Mouse (Mus musculus) ovary, adult 2 months (tissue): ENCODE measurements around the gene 4931440F15Rik. TPM values are rescaled to one million over a fixed set of nuclear protein-coding genes. Genes with fewer than 3 reads are reported as not detected.

Experiments used
- polyA plus RNA-seq: library from polyadenylated mRNA; depleted of rRNA; stranded (reverse); fragments of >200 nt; gene quantifications from 2 replicates; pipeline ENCODE4 v1.2.3, GENCODE M21; 2012; rRNA removed

The 4931440F15Rik gene
- polyA plus RNA-seq: 0.22 and 0.43 TPM in 2 replicates

GRCm38 (mm10) chr11:29825271-29825718, at the start of gene 4931440F15Rik:
Gene 4931440F15Rik (minus strand): TSS chr11:29825668.

Other genes starting within 250 kb of the 4931440F15Rik start
- gene Rtn4, start 132.7 kb downstream of the 4931440F15Rik start, polyA plus RNA-seq: 162 and 224 TPM in 2 replicates
- gene Eml6, start 200.4 kb upstream of the 4931440F15Rik start, polyA plus RNA-seq: 2.2 and 3.3 TPM in 2 replicates